Mouse (Mus musculus) ES-E14 (cell line): ENCODE measurements at regions not wholly inside any gene's neighbourhood (a gene's known extent, or its start where the extent isn't known, plus 50 kb on each side); places are given as distances from the start of the nearest gene placed in this dataset.

Source experiments
- DNase-seq: peaks from one replicate; pipeline ENCODE4 v3.0.0-alpha.2; 2013; ENCODE audit warnings: low read depth, low spot score
- H3K27ac ChIP-seq: 2 replicates; pipeline ENCODE4 v1.5.1; 2012; ENCODE audit warnings: low read depth, mild to moderate bottlenecking, low read length, moderate library complexity, mixed read lengths; ENCODE audit not compliant: poor library complexity, insufficient read depth, severe bottlenecking
- H3K36me3 ChIP-seq: 2 replicates; pipeline ENCODE4 v1.6.1; 2012; ENCODE audit warnings: mild to moderate bottlenecking, low read length, moderate library complexity, mixed read lengths; ENCODE audit not compliant: control insufficient read depth, poor library complexity, insufficient read depth, severe bottlenecking
- H3K4me1 ChIP-seq, 2 experiments: fragments of 150-350 bp in 1 of 2; sonication (generic) in 1 of 2; 2 replicates each; pipeline ENCODE4 v1.6.1; 2012; ENCODE audit warnings: low read length in 2 of 2, mild to moderate bottlenecking in 1 of 2, mixed read lengths in 1 of 2; ENCODE audit not compliant: control insufficient read depth in 2 of 2, insufficient read depth in 2 of 2, poor library complexity in 1 of 2
- H3K4me3 ChIP-seq, 2 experiments: fragments of 150-350 bp in 1 of 2; sonication (generic) in 1 of 2; 2 replicates each; pipeline ENCODE4 v1.5.1; 2012; ENCODE audit warnings: low read length in 2 of 2, low read depth in 1 of 2, mild to moderate bottlenecking in 1 of 2, mixed read lengths in 1 of 2; ENCODE audit not compliant: insufficient read depth in 1 of 2, poor library complexity in 1 of 2, severe bottlenecking in 1 of 2
- H3K9ac ChIP-seq: 2 replicates; pipeline ENCODE4 v1.6.1; 2012; ENCODE audit warnings: low read depth, mild to moderate bottlenecking, low read length, mixed read lengths; ENCODE audit not compliant: poor library complexity, insufficient read depth, severe bottlenecking
- H3K9me3 ChIP-seq: fragments of 150-350 bp; sonication (generic); 2 replicates; pipeline ENCODE4 v1.6.1; 2012; ENCODE audit warnings: low read depth, mild to moderate bottlenecking, low read length; ENCODE audit not compliant: control insufficient read depth, insufficient read depth
- CHD2 ChIP-seq: IDR thresholded peaks from 2 replicates; pipeline ENCODE4 v1.6.1; 2014; ENCODE audit warnings: mild to moderate bottlenecking, low read depth, low read length, inconsistent platforms
- HCFC1 ChIP-seq: IDR thresholded peaks from 2 replicates; pipeline ENCODE4 v1.6.1; 2012; ENCODE audit warnings: low read length, inconsistent platforms, borderline replicate concordance; ENCODE audit not compliant: insufficient read depth
- MAFK ChIP-seq: IDR thresholded peaks from 2 replicates; pipeline ENCODE4 v1.6.1; 2014; ENCODE audit warnings: mild to moderate bottlenecking, low read depth, low read length, inconsistent platforms; ENCODE audit not compliant: insufficient read depth
- ZC3H11A ChIP-seq: IDR thresholded peaks from 2 replicates; pipeline ENCODE4 v1.6.1; 2012; ENCODE audit warnings: low read depth, mild to moderate bottlenecking, inconsistent platforms, low read length, borderline replicate concordance
- ZNF384 ChIP-seq: IDR thresholded peaks from 2 replicates; pipeline ENCODE4 v1.6.1; 2012; ENCODE audit warnings: low read depth, low read length, inconsistent platforms
- in situ Hi-C, 2 experiments: fragments of 600-800 bp; cut with MboI; formaldehyde crosslinking; loops; one replicate each; pipeline ENCODE4 v1.15.1; 2025; ENCODE audit warnings: low sequenced_read_pairs in 2 of 2, inconsistent platforms in 1 of 2; ENCODE audit not compliant: unreplicated experiment in 2 of 2

GRCm38 (mm10) chr12:10480781-10481180 is 90.2 kb downstream of the Rdh14 start:
- no peak overlapping the region for H3K4me3 ChIP-seq
- no peaks in the 10 kb centered on the region for H3K4me1 ChIP-seq
- no peaks in the 10 kb centered on the region for H3K36me3 ChIP-seq
- in situ Hi-C loops, result no loop called here
- H3K9ac ChIP-seq, result no peak overlapping the region
- no peak for TF ChIP-seq CHD2
- TF ChIP-seq ZNF384, result no peak
- no peak for TF ChIP-seq ZC3H11A
- no peak for TF ChIP-seq MAFK
- TF ChIP-seq HCFC1, result no peak
- DNase-seq, result no peak
- H3K9me3 ChIP-seq, result no peaks in the 10 kb centered on the region
- no peak overlapping the region for H3K27ac ChIP-seq

- Histone ChIP-seq H3K27ac (no peak overlapping the region), H3K9me3 (no peaks in the 10 kb centered on the region), H3K36me3 (no peaks in the 10 kb centered on the region), H3K9ac (no peak overlapping the region), H3K4me1 (no peaks in the 10 kb centered on the region), H3K4me3 (no peak overlapping the region)
- no peak for DNase-seq
- in situ Hi-C loops, result no loop called here
- no peak for TF ChIP-seq ZNF384
Observed at GRCm38 (mm10) chr12:10482294-10483010, 91.9 kb downstream of the Rdh14 start.

- no peak overlapping the region for H3K9ac ChIP-seq
- no peaks in the 10 kb centered on the region for H3K9me3 ChIP-seq
- H3K27ac ChIP-seq, result no peak overlapping the region
- DNase-seq, result no peak
- no peak overlapping the region for H3K4me3 ChIP-seq
- TF ChIP-seq HCFC1, result no peak
- no peak for TF ChIP-seq MAFK
- TF ChIP-seq CHD2, result no peak
- TF ChIP-seq ZNF384, result no peak
- no peak for TF ChIP-seq ZC3H11A
- no peaks in the 10 kb centered on the region for H3K36me3 ChIP-seq
- in situ Hi-C loops, result no loop called here
- no peaks in the 10 kb centered on the region for H3K4me1 ChIP-seq
Observed at GRCm38 (mm10) chr12:10506721-10507120, 116.1 kb downstream of the Rdh14 start.

GRCm38 (mm10) chr12:10513526-10513925 is 123.0 kb downstream of the Rdh14 start:
- DNase-seq, result no peak
- no peak overlapping the region for H3K9ac ChIP-seq
- no peaks in the 10 kb centered on the region for H3K36me3 ChIP-seq
- no peaks in the 10 kb centered on the region for H3K9me3 ChIP-seq
- in situ Hi-C loops, result no loop called here
- H3K4me3 ChIP-seq, result no peak overlapping the region
- TF ChIP-seq HCFC1 (no peak), MAFK (no peak), ZNF384 (no peak), CHD2 (no peak), ZC3H11A (no peak)
- H3K4me1 ChIP-seq, result no peaks in the 10 kb centered on the region
- H3K27ac ChIP-seq, result no peak overlapping the region

GRCm38 (mm10) chr12:10514278-10514677 is 123.7 kb downstream of the Rdh14 start:
- H3K9me3 ChIP-seq, result no peaks in the 10 kb centered on the region
- no peak overlapping the region for H3K27ac ChIP-seq
- H3K4me1 ChIP-seq, result no peaks in the 10 kb centered on the region
- no peak for DNase-seq
- TF ChIP-seq CHD2 (no peak), HCFC1 (no peak), ZC3H11A (no peak), MAFK (no peak), ZNF384 (no peak)
- in situ Hi-C loops, result no loop called here
- H3K36me3 ChIP-seq, result no peaks in the 10 kb centered on the region
- no peak overlapping the region for H3K9ac ChIP-seq
- H3K4me3 ChIP-seq, result no peak overlapping the region
